Mouse (Mus musculus): ENCODE data around the gene Heyl. TPM values are rescaled to one million over a fixed set of nuclear protein-coding genes. Genes with fewer than 3 reads are reported as not detected.
A peak's percentile ranks its signal among the peaks of the same experiment; 100 is the strongest.

The Heyl gene
- 13.6 and 13.9 TPM in 2 replicates for polyA plus RNA-seq (2015; fragmentation: Nextera tagmentation; extraction: Ambion mirVana)

- Histone ChIP-seq H3K4me3 (peak within 1 kb of the TSS; percentile 39), H3K4me2 (peak within 1 kb of the TSS; percentile 64), H3K9me3 (no peaks in the 10 kb centered on the region), H3K9ac (peak within 1 kb of the TSS; percentile 63), H3K36me3 (no peaks in the 10 kb centered on the region), H3K27me3 (peaks cover 57% of the 10 kb centered on the region), H3K27ac (replicated peaks) (no peak within 1 kb of the TSS), H3K4me1 (replicated peaks) (peaks cover 36% of the 10 kb centered on the region)
- peak; percentile 29; the same call in 1 of the 2 replicates for ATAC-seq (ENCODE audit: low read depth)
- WGBS: 2% methylated on average over 52 of the region's 52 CpGs
These were observed at the start of gene Heyl for GRCm38 (mm10) chr4:123233492-123234084. Gene Heyl, plus strand, starts transcription at chr4:123233556.

GRCm38 (mm10) chr4:123184816-123185215 lies 48.5 kb upstream of the Heyl start:
- peak overlapping the region; percentile 66 for H3K4me2 ChIP-seq
- peaks cover 68% of the 10 kb centered on the region for H3K27me3 ChIP-seq
- 0 out of 2 replicates have a peak overlapping the region, but pooled peaks have one; percentile 31 for H3K9ac ChIP-seq
- H3K36me3 ChIP-seq: no peaks in the 10 kb centered on the region
- peaks cover 30% of the 10 kb centered on the region for H3K4me1 ChIP-seq (replicated peaks)
- no peaks in the 10 kb centered on the region for H3K9me3 ChIP-seq
- WGBS: 39% methylated on average over 3 of the region's 3 CpGs
- H3K4me3 ChIP-seq: no peak overlapping the region
- ATAC-seq (ENCODE audit: low read depth): no peak
- H3K27ac ChIP-seq (replicated peaks): 0 out of 2 replicates have a peak overlapping the region, but pooled peaks have one; percentile 38

GRCm38 (mm10) chr4:123192336-123192735 lies 41.0 kb upstream of the Heyl start:
- Histone ChIP-seq H3K9ac (no peak overlapping the region), H3K4me1 (replicated peaks) (no peaks in the 10 kb centered on the region), H3K27ac (replicated peaks) (no peak overlapping the region), H3K36me3 (no peaks in the 10 kb centered on the region), H3K9me3 (no peaks in the 10 kb centered on the region), H3K4me2 (no peak overlapping the region), H3K27me3 (peaks cover 31% of the 10 kb centered on the region), H3K4me3 (no peak overlapping the region)
- 91% methylated on average over 11 of the region's 11 CpGs for WGBS
- ATAC-seq (ENCODE audit: low read depth): no peak

GRCm38 (mm10) chr4:123193791-123194190 lies 39.6 kb upstream of the Heyl start:
- Histone ChIP-seq H3K27me3 (peaks cover 43% of the 10 kb centered on the region), H3K27ac (replicated peaks) (no peak overlapping the region), H3K36me3 (no peaks in the 10 kb centered on the region), H3K4me2 (no peak overlapping the region), H3K4me1 (replicated peaks) (no peaks in the 10 kb centered on the region), H3K4me3 (no peak overlapping the region), H3K9ac (no peak overlapping the region), H3K9me3 (no peaks in the 10 kb centered on the region)
- 89% methylated on average over 11 of the region's 11 CpGs for WGBS
- ATAC-seq (ENCODE audit: low read depth): no peak

GRCm38 (mm10) chr4:123196695-123197094 lies 36.7 kb upstream of the Heyl start:
- peaks cover 10% of the 10 kb centered on the region for H3K4me1 ChIP-seq (replicated peaks)
- H3K4me3 ChIP-seq: no peak overlapping the region
- H3K9ac ChIP-seq: no peak overlapping the region
- WGBS: 74% methylated on average over 6 of the region's 6 CpGs
- peaks cover 70% of the 10 kb centered on the region for H3K27me3 ChIP-seq
- no peak for ATAC-seq (ENCODE audit: low read depth)
- H3K27ac ChIP-seq (replicated peaks): no peak overlapping the region
- H3K36me3 ChIP-seq: no peaks in the 10 kb centered on the region
- no peak overlapping the region for H3K4me2 ChIP-seq
- no peaks in the 10 kb centered on the region for H3K9me3 ChIP-seq

- Histone ChIP-seq H3K9me3 (no peaks in the 10 kb centered on the region), H3K36me3 (no peaks in the 10 kb centered on the region), H3K9ac (peak overlapping the region; percentile 66), H3K4me2 (peak overlapping the region; percentile 76), H3K27me3 (peaks cover 67% of the 10 kb centered on the region), H3K27ac (replicated peaks) (no peak overlapping the region), H3K4me3 (peak overlapping the region; percentile 38), H3K4me1 (replicated peaks) (peaks cover 15% of the 10 kb centered on the region)
- peak; percentile 65; the same call in 1 of the 2 replicates for ATAC-seq (ENCODE audit: low read depth)
- WGBS: 2% methylated on average over 15 of the region's 15 CpGs
These were observed 32.6 kb upstream of the Heyl start for GRCm38 (mm10) chr4:123200771-123201185.

- peak within 1 kb of the TSS; percentile 66 for H3K9ac ChIP-seq
- peak within 1 kb of the TSS; percentile 38 for H3K4me3 ChIP-seq
- peaks cover 68% of the 10 kb centered on the region for H3K27me3 ChIP-seq
- H3K4me2 ChIP-seq: peak within 1 kb of the TSS; percentile 76
- under 1% methylated on average over 58 of the region's 58 CpGs for WGBS
- H3K36me3 ChIP-seq: no peaks in the 10 kb centered on the region
- no peak within 1 kb of the TSS for H3K27ac ChIP-seq (replicated peaks)
- 0 out of 2 replicates have a peak, but pooled peaks have one; percentile 40 for ATAC-seq (ENCODE audit: low read depth)
- no peaks in the 10 kb centered on the region for H3K9me3 ChIP-seq
- peaks cover 15% of the 10 kb centered on the region for H3K4me1 ChIP-seq (replicated peaks)
These were observed 31.9 kb upstream of the Heyl start, which contains the start of gene Nt5c1a for GRCm38 (mm10) chr4:123201186-123202093. Gene Nt5c1a, plus strand, starts transcription at chr4:123201504.

- H3K9ac ChIP-seq: 0 out of 2 replicates have a peak overlapping the region, but pooled peaks have one; percentile 66
- no peak overlapping the region for H3K27ac ChIP-seq (replicated peaks)
- H3K36me3 ChIP-seq: no peaks in the 10 kb centered on the region
- no peak for ATAC-seq (ENCODE audit: low read depth)
- H3K4me3 ChIP-seq: peak overlapping the region; percentile 38
- H3K4me2 ChIP-seq: peak overlapping the region; percentile 76
- WGBS: 11% methylated on average over 8 of the region's 8 CpGs
- peaks cover 15% of the 10 kb centered on the region for H3K4me1 ChIP-seq (replicated peaks)
- H3K27me3 ChIP-seq: peaks cover 71% of the 10 kb centered on the region
- H3K9me3 ChIP-seq: no peaks in the 10 kb centered on the region
These were observed 31.3 kb upstream of the Heyl start for GRCm38 (mm10) chr4:123202094-123202420.

GRCm38 (mm10) chr4:123207337-123207736 lies 26.0 kb upstream of the Heyl start:
- Histone ChIP-seq H3K4me1 (replicated peaks) (no peaks in the 10 kb centered on the region), H3K4me3 (no peak overlapping the region), H3K9me3 (no peaks in the 10 kb centered on the region), H3K36me3 (no peaks in the 10 kb centered on the region), H3K4me2 (no peak overlapping the region), H3K27ac (replicated peaks) (no peak overlapping the region), H3K27me3 (peaks cover 35% of the 10 kb centered on the region), H3K9ac (no peak overlapping the region)
- no peak for ATAC-seq (ENCODE audit: low read depth)
- 79% methylated on average over 5 of the region's 5 CpGs for WGBS

GRCm38 (mm10) chr4:123210996-123211395 lies 22.4 kb upstream of the Heyl start:
- no peak for ATAC-seq (ENCODE audit: low read depth)
- 68% methylated on average over 8 of the region's 8 CpGs for WGBS
- Histone ChIP-seq H3K4me1 (replicated peaks) (no peaks in the 10 kb centered on the region; the same call in 1 of the 2 replicates), H3K9me3 (no peaks in the 10 kb centered on the region), H3K36me3 (no peaks in the 10 kb centered on the region), H3K27ac (replicated peaks) (no peak overlapping the region), H3K9ac (no peak overlapping the region), H3K4me2 (no peak overlapping the region), H3K4me3 (no peak overlapping the region), H3K27me3 (peaks cover 18% of the 10 kb centered on the region; the same call in 1 of the 2 replicates)

GRCm38 (mm10) chr4:123211453-123211852 lies 21.9 kb upstream of the Heyl start:
- Histone ChIP-seq H3K27ac (replicated peaks) (no peak overlapping the region), H3K27me3 (peaks cover 14% of the 10 kb centered on the region; the same call in 1 of the 2 replicates), H3K4me3 (no peak overlapping the region), H3K4me1 (replicated peaks) (no peaks in the 10 kb centered on the region; the same call in 1 of the 2 replicates), H3K9ac (no peak overlapping the region), H3K4me2 (no peak overlapping the region), H3K36me3 (no peaks in the 10 kb centered on the region), H3K9me3 (no peaks in the 10 kb centered on the region)
- WGBS: 60% methylated on average over 5 of the region's 5 CpGs
- ATAC-seq (ENCODE audit: low read depth): no peak

GRCm38 (mm10) chr4:123212330-123212729 lies 21.0 kb upstream of the Heyl start:
- H3K9ac ChIP-seq: no peak overlapping the region
- H3K4me2 ChIP-seq: no peak overlapping the region
- ATAC-seq (ENCODE audit: low read depth): no peak
- H3K9me3 ChIP-seq: no peaks in the 10 kb centered on the region
- no peak overlapping the region for H3K27ac ChIP-seq (replicated peaks)
- H3K4me1 ChIP-seq (replicated peaks): no peaks in the 10 kb centered on the region; the same call in 1 of the 2 replicates
- peaks cover 9% of the 10 kb centered on the region; the same call in 1 of the 2 replicates for H3K27me3 ChIP-seq
- WGBS: 70% methylated on average over 2 of the region's 2 CpGs
- H3K36me3 ChIP-seq: no peaks in the 10 kb centered on the region
- H3K4me3 ChIP-seq: no peak overlapping the region
